Mouse (Mus musculus): ENCODE results near the gene Mgp.

DNA sequence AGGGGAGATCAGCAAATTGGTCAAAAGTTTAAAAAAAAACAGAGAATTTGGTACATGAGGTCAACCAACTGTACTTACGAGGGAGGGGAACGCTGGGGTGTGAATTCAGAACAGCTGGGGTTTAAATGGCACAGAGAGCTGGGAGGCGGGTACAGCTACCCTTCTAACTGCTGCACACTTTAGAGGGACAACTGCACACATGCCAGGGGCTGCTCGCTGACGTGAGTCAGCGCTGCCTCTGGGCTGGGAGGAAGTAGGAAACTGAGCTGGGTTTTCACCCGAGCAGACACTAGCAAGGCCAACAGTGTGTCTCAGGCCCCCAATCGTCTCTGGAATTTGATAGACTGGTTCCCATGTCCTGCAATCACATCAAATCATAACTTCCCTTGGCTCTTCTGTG lies 49.4 kb upstream of the Mgp start:
- TF ChIP-seq CTCF (IDR thresholded peaks at IDR 0.05; ENCODE audit: low read depth, low read length) (no peak), POLR2A (IDR thresholded peaks at IDR 0.05; ENCODE audit: borderline replicate concordance, low read depth, low read length) (no peak)

All from bone marrow macrophage, adult 2 months (primary cell).